Mouse (Mus musculus): ENCODE measurements around the gene Gabrr3.
"Not testable (repeated sequence)": the region's sequence is repeated elsewhere in the genome, so short reads cannot be mapped to it uniquely, and the experiment has no call there.

Gabrr3 gene

GRCm38 (mm10) chr16:59449092-59449491 lies 42.0 kb downstream of the Gabrr3 start:
- TF ChIP-seq NANOG (IDR thresholded peaks at IDR 0.05; ENCODE audit: borderline replicate concordance, low read length) (no peak), CTCF (conservative IDR thresholded peaks at IDR 0.05; ENCODE audit: low read length) (peak; percentile 31; the same call in 1 of the 2 replicates), POU5F1 (IDR thresholded peaks at IDR 0.05; ENCODE audit: borderline replicate concordance, low read length) (no peak)
- H3K27me3 ChIP-seq (ENCODE audit: insufficient read depth, low read length) = peaks cover 5% of the 10 kb centered on the region; the same call in 1 of the 2 replicates
- no peak overlapping the region for H3K4me3 ChIP-seq (replicated peaks; ENCODE audit: low read length)
- H3K36me3 ChIP-seq (ENCODE audit: insufficient read depth, low read length) = no peaks in the 10 kb centered on the region
- H3K4me1 ChIP-seq (replicated peaks; ENCODE audit: low read depth, low read length) = no peaks in the 10 kb centered on the region
- no peaks in the 10 kb centered on the region; the same call in 1 of the 2 replicates for H3K9me3 ChIP-seq (ENCODE audit: low read length)

DNA sequence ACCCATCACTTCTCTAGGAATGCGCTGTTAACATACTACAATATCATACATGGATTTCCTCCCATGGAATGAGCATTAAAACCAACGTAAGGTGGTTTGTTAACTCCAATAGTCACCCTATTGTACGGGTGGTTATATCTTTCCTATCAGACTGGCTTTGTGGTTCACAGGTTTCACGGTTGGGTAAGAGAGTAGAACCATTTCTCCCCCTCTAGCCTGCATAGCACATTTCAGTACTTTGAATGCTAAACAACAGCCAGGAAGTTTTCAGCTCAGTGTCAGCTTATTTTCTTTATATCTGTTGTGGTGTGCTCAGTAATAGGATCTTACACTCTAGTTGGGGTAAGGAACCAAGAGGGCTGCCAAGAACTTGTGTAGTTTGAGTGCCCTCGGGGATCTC lies 44.7 kb downstream of the Gabrr3 start:
- Histone ChIP-seq H3K4me3 (replicated peaks; ENCODE audit: low read length) (no peak overlapping the region), H3K36me3 (ENCODE audit: insufficient read depth, low read length) (no peaks in the 10 kb centered on the region), H3K27me3 (ENCODE audit: insufficient read depth, low read length) (peaks cover 5% of the 10 kb centered on the region; the same call in 1 of the 2 replicates), H3K9me3 (ENCODE audit: low read length) (no peaks in the 10 kb centered on the region; the same call in 1 of the 2 replicates), H3K4me1 (replicated peaks; ENCODE audit: low read depth, low read length) (no peaks in the 10 kb centered on the region)
- TF ChIP-seq CTCF (conservative IDR thresholded peaks at IDR 0.05; ENCODE audit: low read length) = no peak
- no peak for TF ChIP-seq NANOG (IDR thresholded peaks at IDR 0.05; ENCODE audit: borderline replicate concordance, low read length)
- TF ChIP-seq POU5F1 (IDR thresholded peaks at IDR 0.05; ENCODE audit: borderline replicate concordance, low read length) = no peak

DNA sequence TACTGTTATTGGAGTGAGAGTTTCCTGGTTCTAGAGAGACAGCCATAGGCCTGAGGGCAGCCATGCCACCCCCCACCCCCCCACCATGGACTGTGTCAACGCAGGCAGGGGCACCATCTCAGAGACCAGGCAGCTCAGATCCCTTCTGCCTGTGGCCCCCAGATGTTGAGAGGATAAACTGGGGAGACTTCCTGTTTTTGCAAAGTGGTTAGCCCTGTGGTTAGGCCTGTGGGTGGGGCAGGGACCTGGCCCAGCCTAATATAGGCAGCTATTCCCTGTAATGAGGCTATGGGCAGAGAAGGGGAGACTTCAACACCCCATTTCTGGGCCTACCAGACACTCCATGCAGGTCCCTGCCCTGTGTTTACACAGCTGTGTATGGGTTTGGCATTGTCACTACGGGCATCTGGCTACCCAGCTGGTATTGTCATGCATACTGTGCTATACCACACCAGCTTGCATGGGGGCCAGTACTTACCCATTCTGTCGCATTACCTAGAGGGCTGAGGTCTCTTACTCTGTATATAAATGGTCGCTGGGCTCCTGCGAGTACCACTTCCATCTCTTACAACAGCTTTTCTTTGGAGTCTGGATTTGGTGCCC lies 52.2 kb downstream of the Gabrr3 start:
- H3K4me1 ChIP-seq (replicated peaks; ENCODE audit: low read depth, low read length); H3K36me3 ChIP-seq (ENCODE audit: insufficient read depth, low read length); H3K9me3 ChIP-seq (ENCODE audit: low read length); H3K27me3 ChIP-seq (ENCODE audit: insufficient read depth, low read length); H3K4me3 ChIP-seq (replicated peaks; ENCODE audit: low read length): not testable (repeated sequence)

DNA sequence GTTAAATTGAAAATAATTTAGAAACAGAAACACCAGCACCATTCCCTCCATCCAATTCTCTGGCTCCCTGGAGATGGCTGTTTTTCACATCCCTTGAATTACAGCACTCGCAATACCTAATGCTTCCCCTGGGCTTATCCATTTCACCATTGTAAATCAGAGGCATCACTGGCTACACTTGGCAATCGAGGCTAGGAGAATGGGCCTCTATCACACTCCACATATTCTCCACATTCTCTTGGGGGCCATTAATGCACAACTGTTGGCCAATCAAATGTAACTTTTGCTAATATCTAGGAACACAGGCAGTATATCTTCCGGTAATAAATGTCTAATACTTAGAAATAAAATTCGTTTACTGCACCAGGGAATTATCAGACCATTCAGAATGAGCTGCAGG lies 56.4 kb downstream of the Gabrr3 start:
- Histone ChIP-seq H3K9me3 (ENCODE audit: low read length) (0 out of 2 replicates have a peak, but pooled peaks cover 3% of the 10 kb centered on the region), H3K4me3 (replicated peaks; ENCODE audit: low read length) (no peak overlapping the region), H3K4me1 (replicated peaks; ENCODE audit: low read depth, low read length) (no peaks in the 10 kb centered on the region), H3K27me3 (ENCODE audit: insufficient read depth, low read length) (peaks cover 3% of the 10 kb centered on the region; the same call in 1 of the 2 replicates), H3K36me3 (ENCODE audit: insufficient read depth, low read length) (no peaks in the 10 kb centered on the region)
- no peak for TF ChIP-seq NANOG (IDR thresholded peaks at IDR 0.05; ENCODE audit: borderline replicate concordance, low read length)
- TF ChIP-seq POU5F1 (IDR thresholded peaks at IDR 0.05; ENCODE audit: borderline replicate concordance, low read length) = no peak
- TF ChIP-seq CTCF (conservative IDR thresholded peaks at IDR 0.05; ENCODE audit: low read length) = no peak

DNA sequence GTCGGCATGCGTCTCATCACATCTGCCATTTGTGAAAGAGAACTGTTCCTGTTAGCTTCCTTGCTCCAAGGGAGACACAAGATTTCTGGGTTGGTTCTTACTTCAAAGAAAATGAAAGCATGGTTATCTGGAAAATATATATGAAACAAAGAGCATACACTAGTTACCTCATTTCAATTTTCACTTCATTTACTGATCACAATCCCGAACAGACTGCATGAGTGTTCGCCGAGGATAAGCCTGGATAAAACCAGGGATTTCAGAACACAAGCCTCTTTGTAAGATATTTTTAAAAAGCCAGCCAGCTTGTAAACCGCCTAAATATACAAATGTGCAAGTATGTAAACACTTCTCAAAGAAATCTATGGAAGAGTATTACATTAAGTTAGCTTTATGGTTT lies 56.8 kb downstream of the Gabrr3 start:
- H3K27me3 ChIP-seq (ENCODE audit: insufficient read depth, low read length) = peaks cover 3% of the 10 kb centered on the region; the same call in 1 of the 2 replicates
- H3K4me3 ChIP-seq (replicated peaks; ENCODE audit: low read length) = no peak overlapping the region
- H3K36me3 ChIP-seq (ENCODE audit: insufficient read depth, low read length) = no peaks in the 10 kb centered on the region
- H3K4me1 ChIP-seq (replicated peaks; ENCODE audit: low read depth, low read length) = no peaks in the 10 kb centered on the region
- H3K9me3 ChIP-seq (ENCODE audit: low read length) = 0 out of 2 replicates have a peak, but pooled peaks cover 3% of the 10 kb centered on the region
- no peak for TF ChIP-seq CTCF (conservative IDR thresholded peaks at IDR 0.05; ENCODE audit: low read length)

DNA sequence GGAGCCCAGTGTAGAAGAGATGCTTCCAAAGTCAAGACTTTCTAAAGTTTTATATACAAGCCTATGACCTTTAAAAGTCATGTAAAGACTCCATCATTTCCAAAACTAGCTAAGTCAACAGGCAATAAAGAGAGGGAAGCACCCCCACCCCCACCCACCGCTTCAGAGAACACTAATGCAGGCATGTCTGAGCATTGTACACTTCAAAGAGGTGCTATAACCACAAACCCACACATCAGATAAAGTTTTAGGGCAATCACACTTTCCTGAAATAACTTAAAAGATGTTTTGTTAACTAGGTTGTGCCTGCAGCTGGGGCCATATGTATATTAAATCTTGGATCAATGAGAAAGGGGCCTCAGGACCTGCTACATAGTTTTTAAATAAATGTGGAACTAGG lies 62.7 kb downstream of the Gabrr3 start:
- Histone ChIP-seq H3K9me3 (ENCODE audit: low read length) (peaks cover 7% of the 10 kb centered on the region), H3K27me3 (ENCODE audit: insufficient read depth, low read length) (peaks cover 3% of the 10 kb centered on the region; the same call in 1 of the 2 replicates), H3K4me3 (replicated peaks; ENCODE audit: low read length) (no peak overlapping the region), H3K4me1 (replicated peaks; ENCODE audit: low read depth, low read length) (peaks cover 25% of the 10 kb centered on the region), H3K36me3 (ENCODE audit: insufficient read depth, low read length) (peaks cover 13% of the 10 kb centered on the region)
- TF ChIP-seq CTCF (conservative IDR thresholded peaks at IDR 0.05; ENCODE audit: low read length) = no peak
- TF ChIP-seq POU5F1 (IDR thresholded peaks at IDR 0.05; ENCODE audit: borderline replicate concordance, low read length) = no peak
- no peak for TF ChIP-seq NANOG (IDR thresholded peaks at IDR 0.05; ENCODE audit: borderline replicate concordance, low read length)

- Histone ChIP-seq H3K27me3 (ENCODE audit: insufficient read depth, low read length) (no peaks in the 10 kb centered on the region), H3K4me3 (replicated peaks; ENCODE audit: low read length) (peak within 1 kb of the TSS; percentile 89), H3K9me3 (ENCODE audit: low read length) (peaks cover 7% of the 10 kb centered on the region), H3K36me3 (ENCODE audit: insufficient read depth, low read length) (peaks cover 31% of the 10 kb centered on the region), H3K4me1 (replicated peaks; ENCODE audit: low read depth, low read length) (peaks cover 40% of the 10 kb centered on the region)
- TF ChIP-seq NANOG (IDR thresholded peaks at IDR 0.05; ENCODE audit: borderline replicate concordance, low read length) (no peak), POU5F1 (IDR thresholded peaks at IDR 0.05; ENCODE audit: borderline replicate concordance, low read length) (no peak), CTCF (conservative IDR thresholded peaks at IDR 0.05; ENCODE audit: low read length) (no peak)
Observed at GRCm38 (mm10) chr16:59471637-59472278, 64.6 kb downstream of the Gabrr3 start, which contains the start of gene Riox2. Gene Riox2 (plus strand): TSS chr16:59471775.

GRCm38 (mm10) chr16:59472546-59472945 lies 65.4 kb downstream of the Gabrr3 start:
- TF ChIP-seq POU5F1 (IDR thresholded peaks at IDR 0.05; ENCODE audit: borderline replicate concordance, low read length) = no peak
- TF ChIP-seq CTCF (conservative IDR thresholded peaks at IDR 0.05; ENCODE audit: low read length) = no peak
- TF ChIP-seq NANOG (IDR thresholded peaks at IDR 0.05; ENCODE audit: borderline replicate concordance, low read length) = no peak

DNA sequence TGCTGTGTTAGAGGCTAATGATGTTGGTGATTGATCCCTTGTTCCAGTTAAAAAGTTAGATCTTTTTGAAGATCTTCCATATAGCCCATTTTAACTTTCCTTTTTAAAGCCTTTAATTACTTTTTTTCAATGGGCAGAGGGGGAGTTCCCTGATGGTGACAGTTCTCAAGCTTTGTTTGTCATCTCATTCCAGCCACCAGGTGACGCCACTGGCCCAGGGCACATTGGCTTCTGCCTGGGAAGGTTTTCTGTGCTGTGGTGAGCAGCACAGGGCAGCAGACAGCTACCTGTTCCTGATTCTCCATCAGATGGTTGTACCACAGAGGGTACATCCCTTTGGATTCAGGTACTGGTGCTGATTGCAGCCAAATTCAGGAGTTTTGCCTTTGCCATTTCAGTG lies 67.7 kb downstream of the Gabrr3 start:
- TF ChIP-seq POU5F1 (IDR thresholded peaks at IDR 0.05; ENCODE audit: borderline replicate concordance, low read length) (no peak), CTCF (conservative IDR thresholded peaks at IDR 0.05; ENCODE audit: low read length) (peak; percentile 84), NANOG (IDR thresholded peaks at IDR 0.05; ENCODE audit: borderline replicate concordance, low read length) (no peak)
- no peak overlapping the region for H3K4me3 ChIP-seq (replicated peaks; ENCODE audit: low read length)

More at GRCm38 (mm10) chr16:59472546-59472945, 65.4 kb downstream of the Gabrr3 start:
- peaks cover 7% of the 10 kb centered on the region for H3K9me3 ChIP-seq (ENCODE audit: low read length)
- H3K36me3 ChIP-seq (ENCODE audit: insufficient read depth, low read length) = peaks cover 38% of the 10 kb centered on the region
- no peaks in the 10 kb centered on the region for H3K27me3 ChIP-seq (ENCODE audit: insufficient read depth, low read length)
- peak overlapping the region; percentile 89 for H3K4me3 ChIP-seq (replicated peaks; ENCODE audit: low read length)
- peaks cover 45% of the 10 kb centered on the region for H3K4me1 ChIP-seq (replicated peaks; ENCODE audit: low read depth, low read length)

More for the DNA sequence above, 67.7 kb downstream of the Gabrr3 start:
- no peaks in the 10 kb centered on the region for H3K27me3 ChIP-seq (ENCODE audit: insufficient read depth, low read length)
- H3K9me3 ChIP-seq (ENCODE audit: low read length) = peaks cover 7% of the 10 kb centered on the region
- peaks cover 61% of the 10 kb centered on the region for H3K36me3 ChIP-seq (ENCODE audit: insufficient read depth, low read length)
- H3K4me1 ChIP-seq (replicated peaks; ENCODE audit: low read depth, low read length) = peaks cover 48% of the 10 kb centered on the region

All from E14TG2a.4 (cell line).